Mouse (Mus musculus): ENCODE results near the gene Rab37. TPM values are rescaled to one million over a fixed set of nuclear protein-coding genes. Genes with fewer than 3 reads are reported as not detected.

The Rab37 gene
- polyA plus RNA-seq (2014; fragmentation: Nextera tagmentation; extraction: Ambion mirVana): 1.1 and 1.2 TPM in 2 replicates

- H3K9me3 ChIP-seq (ENCODE audit: control insufficient read depth, low read length): no peaks in the 10 kb centered on the region; the same call in 1 of the 2 replicates
- H3K36me3 ChIP-seq (ENCODE audit: control insufficient read depth, insufficient read depth, low read length): no peaks in the 10 kb centered on the region
- ATAC-seq (ENCODE audit: insufficient number of reproducible peaks, low FRiP score, low TSS enrichment, low read depth): no peak
- H3K27ac ChIP-seq (replicated peaks; ENCODE audit: low read depth, low read length): no peak within 1 kb of the TSS
- H3K4me2 ChIP-seq (ENCODE audit: low read depth, severe bottlenecking): peak within 1 kb of the TSS; percentile 30; the same call in 1 of the 2 replicates
- 0 out of 2 replicates have a peak, but pooled peaks cover 2% of the 10 kb centered on the region for H3K4me1 ChIP-seq (ENCODE audit: control insufficient read depth, insufficient read depth, low read length)
- H3K27me3 ChIP-seq (ENCODE audit: control insufficient read depth, insufficient read depth, low read length): peaks cover 16% of the 10 kb centered on the region
- H3K9ac ChIP-seq (ENCODE audit: low read length): no peak within 1 kb of the TSS
- peak; percentile 72 for DNase-seq (ENCODE audit: low spot score)
- 2% methylated on average over 36 of the region's 36 CpGs for WGBS
- no peak within 1 kb of the TSS for H3K4me3 ChIP-seq (ENCODE audit: low read depth, low read length)
Observed at GRCm38 (mm10) chr11:115091362-115091901, at the start of gene Rab37. Gene Rab37, plus strand, starts transcription at chr11:115091431.

- WGBS: 78% methylated on average over 2 of the region's 2 CpGs
- ATAC-seq (ENCODE audit: insufficient number of reproducible peaks, low FRiP score, low TSS enrichment, low read depth): no peak
Observed at GRCm38 (mm10) chr11:115048259-115048658, 43.0 kb upstream of the Rab37 start, which contains the start of gene Cd300ld3. Gene Cd300ld3, minus strand, starts transcription at chr11:115048409.

GRCm38 (mm10) chr11:115049282-115049895, 41.8 kb upstream of the Rab37 start:
- Histone ChIP-seq H3K36me3 (ENCODE audit: control insufficient read depth, insufficient read depth, low read length) (no peaks in the 10 kb centered on the region), H3K4me3 (ENCODE audit: low read depth, low read length) (no peak overlapping the region), H3K9me3 (ENCODE audit: control insufficient read depth, low read length) (no peaks in the 10 kb centered on the region), H3K27me3 (ENCODE audit: control insufficient read depth, insufficient read depth, low read length) (no peaks in the 10 kb centered on the region), H3K9ac (ENCODE audit: low read length) (no peak overlapping the region), H3K27ac (replicated peaks; ENCODE audit: low read depth, low read length) (no peak overlapping the region), H3K4me2 (ENCODE audit: low read depth, severe bottlenecking) (no peak overlapping the region), H3K4me1 (ENCODE audit: control insufficient read depth, insufficient read depth, low read length) (no peaks in the 10 kb centered on the region)
- DNase-seq (ENCODE audit: low spot score) (no peak), ATAC-seq (ENCODE audit: insufficient number of reproducible peaks, low FRiP score, low TSS enrichment, low read depth) (no peak)
- WGBS: 33% methylated on average over 3 of the region's 3 CpGs

More at GRCm38 (mm10) chr11:115048259-115048658, 43.0 kb upstream of the Rab37 start, which contains the start of gene Cd300ld3:
- H3K9me3 ChIP-seq (ENCODE audit: control insufficient read depth, low read length): no peaks in the 10 kb centered on the region
- no peak within 1 kb of the TSS for H3K9ac ChIP-seq (ENCODE audit: low read length)
- H3K27me3 ChIP-seq (ENCODE audit: control insufficient read depth, insufficient read depth, low read length): no peaks in the 10 kb centered on the region
- H3K4me2 ChIP-seq (ENCODE audit: low read depth, severe bottlenecking): no peak within 1 kb of the TSS
- no peaks in the 10 kb centered on the region for H3K4me1 ChIP-seq (ENCODE audit: control insufficient read depth, insufficient read depth, low read length)
- H3K36me3 ChIP-seq (ENCODE audit: control insufficient read depth, insufficient read depth, low read length): no peaks in the 10 kb centered on the region
- no peak for DNase-seq (ENCODE audit: low spot score)
- no peak within 1 kb of the TSS for H3K27ac ChIP-seq (replicated peaks; ENCODE audit: low read depth, low read length)
- no peak within 1 kb of the TSS for H3K4me3 ChIP-seq (ENCODE audit: low read depth, low read length)

GRCm38 (mm10) chr11:115052206-115052605, 39.0 kb upstream of the Rab37 start:
- WGBS: 2% methylated on average over 9 of the region's 9 CpGs
- Histone ChIP-seq H3K27ac (replicated peaks; ENCODE audit: low read depth, low read length) (no peak overlapping the region), H3K4me3 (ENCODE audit: low read depth, low read length) (no peak overlapping the region), H3K27me3 (ENCODE audit: control insufficient read depth, insufficient read depth, low read length) (no peaks in the 10 kb centered on the region), H3K9me3 (ENCODE audit: control insufficient read depth, low read length) (no peaks in the 10 kb centered on the region), H3K36me3 (ENCODE audit: control insufficient read depth, insufficient read depth, low read length) (no peaks in the 10 kb centered on the region), H3K4me1 (ENCODE audit: control insufficient read depth, insufficient read depth, low read length) (no peaks in the 10 kb centered on the region), H3K9ac (ENCODE audit: low read length) (no peak overlapping the region), H3K4me2 (ENCODE audit: low read depth, severe bottlenecking) (no peak overlapping the region)
- DNase-seq (ENCODE audit: low spot score) (peak; percentile 85), ATAC-seq (ENCODE audit: insufficient number of reproducible peaks, low FRiP score, low TSS enrichment, low read depth) (no peak)

GRCm38 (mm10) chr11:115052991-115053390, 38.2 kb upstream of the Rab37 start:
- H3K27ac ChIP-seq (replicated peaks; ENCODE audit: low read depth, low read length): no peak overlapping the region
- H3K36me3 ChIP-seq (ENCODE audit: control insufficient read depth, insufficient read depth, low read length): no peaks in the 10 kb centered on the region
- H3K4me3 ChIP-seq (ENCODE audit: low read depth, low read length): no peak overlapping the region
- DNase-seq (ENCODE audit: low spot score): no peak
- H3K9ac ChIP-seq (ENCODE audit: low read length): no peak overlapping the region
- 93% methylated on average over 1 of the region's 1 CpGs for WGBS
- H3K4me1 ChIP-seq (ENCODE audit: control insufficient read depth, insufficient read depth, low read length): no peaks in the 10 kb centered on the region
- no peaks in the 10 kb centered on the region for H3K27me3 ChIP-seq (ENCODE audit: control insufficient read depth, insufficient read depth, low read length)
- no peaks in the 10 kb centered on the region for H3K9me3 ChIP-seq (ENCODE audit: control insufficient read depth, low read length)
- H3K4me2 ChIP-seq (ENCODE audit: low read depth, severe bottlenecking): no peak overlapping the region
- no peak for ATAC-seq (ENCODE audit: insufficient number of reproducible peaks, low FRiP score, low TSS enrichment, low read depth)

- Histone ChIP-seq H3K27me3 (ENCODE audit: control insufficient read depth, insufficient read depth, low read length) (no peaks in the 10 kb centered on the region), H3K9ac (ENCODE audit: low read length) (no peak overlapping the region), H3K36me3 (ENCODE audit: control insufficient read depth, insufficient read depth, low read length) (no peaks in the 10 kb centered on the region), H3K9me3 (ENCODE audit: control insufficient read depth, low read length) (no peaks in the 10 kb centered on the region), H3K4me1 (ENCODE audit: control insufficient read depth, insufficient read depth, low read length) (no peaks in the 10 kb centered on the region), H3K4me3 (ENCODE audit: low read depth, low read length) (no peak overlapping the region), H3K27ac (replicated peaks; ENCODE audit: low read depth, low read length) (no peak overlapping the region), H3K4me2 (ENCODE audit: low read depth, severe bottlenecking) (no peak overlapping the region)
- DNase-seq (ENCODE audit: low spot score) (no peak), ATAC-seq (ENCODE audit: insufficient number of reproducible peaks, low FRiP score, low TSS enrichment, low read depth) (no peak)
Observed at GRCm38 (mm10) chr11:115054537-115054936, 36.7 kb upstream of the Rab37 start.

- 84% methylated on average over 4 of the region's 4 CpGs for WGBS
- H3K9me3 ChIP-seq (ENCODE audit: control insufficient read depth, low read length): no peaks in the 10 kb centered on the region
- H3K36me3 ChIP-seq (ENCODE audit: control insufficient read depth, insufficient read depth, low read length): no peaks in the 10 kb centered on the region
- H3K9ac ChIP-seq (ENCODE audit: low read length): no peak overlapping the region
- DNase-seq (ENCODE audit: low spot score) (no peak), ATAC-seq (ENCODE audit: insufficient number of reproducible peaks, low FRiP score, low TSS enrichment, low read depth) (no peak)
- no peaks in the 10 kb centered on the region for H3K27me3 ChIP-seq (ENCODE audit: control insufficient read depth, insufficient read depth, low read length)
- no peak overlapping the region for H3K27ac ChIP-seq (replicated peaks; ENCODE audit: low read depth, low read length)
- no peaks in the 10 kb centered on the region for H3K4me1 ChIP-seq (ENCODE audit: control insufficient read depth, insufficient read depth, low read length)
- H3K4me3 ChIP-seq (ENCODE audit: low read depth, low read length): no peak overlapping the region
- no peak overlapping the region for H3K4me2 ChIP-seq (ENCODE audit: low read depth, severe bottlenecking)
Observed at GRCm38 (mm10) chr11:115058701-115059100, 32.5 kb upstream of the Rab37 start.

- Histone ChIP-seq H3K4me1 (ENCODE audit: control insufficient read depth, insufficient read depth, low read length) (no peaks in the 10 kb centered on the region), H3K9ac (ENCODE audit: low read length) (no peak overlapping the region), H3K36me3 (ENCODE audit: control insufficient read depth, insufficient read depth, low read length) (no peaks in the 10 kb centered on the region), H3K9me3 (ENCODE audit: control insufficient read depth, low read length) (no peaks in the 10 kb centered on the region), H3K4me3 (ENCODE audit: low read depth, low read length) (no peak overlapping the region), H3K4me2 (ENCODE audit: low read depth, severe bottlenecking) (no peak overlapping the region), H3K27me3 (ENCODE audit: control insufficient read depth, insufficient read depth, low read length) (no peaks in the 10 kb centered on the region), H3K27ac (replicated peaks; ENCODE audit: low read depth, low read length) (no peak overlapping the region)
- no peak for DNase-seq (ENCODE audit: low spot score)
- 85% methylated on average over 2 of the region's 2 CpGs for WGBS
- ATAC-seq (ENCODE audit: insufficient number of reproducible peaks, low FRiP score, low TSS enrichment, low read depth): no peak
Observed at GRCm38 (mm10) chr11:115059797-115060196, 31.4 kb upstream of the Rab37 start.

Measured in limb, embryonic 11.5 days (tissue).